Mouse (Mus musculus) olfactory bulb, adult 2 months (tissue): ENCODE data around the gene Ncapd2.

Experiments
- CTCF ChIP-seq: fragments of 200-500 bp; IDR thresholded peaks from 2 replicates; pipeline ENCODE4 v1.5.1; 2012; ENCODE audit warnings: low read depth, mild to moderate bottlenecking, low read length, moderate library complexity; ENCODE audit not compliant: insufficient read depth
- POLR2A ChIP-seq: fragments of 200-500 bp; IDR thresholded peaks from 2 replicates; pipeline ENCODE4 v1.6.1; 2012; ENCODE audit warnings: mild to moderate bottlenecking, low read depth, low read length, moderate library complexity; ENCODE audit not compliant: insufficient read depth

DNA sequence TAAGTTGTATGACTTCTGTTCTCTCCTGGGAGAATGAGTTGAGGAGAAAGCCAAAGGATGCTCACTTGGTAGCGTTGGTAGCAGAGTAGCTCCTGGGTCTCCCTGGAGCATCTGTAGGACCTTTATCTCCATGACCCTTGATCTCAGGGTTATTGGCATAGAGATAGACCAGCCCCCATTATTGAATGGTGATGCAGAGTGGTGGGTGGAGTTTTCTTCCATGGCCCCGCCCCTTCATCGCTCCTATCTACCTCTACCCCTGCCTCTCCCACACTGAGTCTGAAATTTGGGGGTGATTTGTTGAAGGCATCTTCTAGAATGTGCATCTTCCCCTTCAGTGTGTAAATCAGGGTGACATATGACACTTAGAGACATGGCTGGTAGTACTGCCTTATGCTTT is 35.0 kb downstream of the Ncapd2 start:
- TF ChIP-seq POLR2A: no peak
- no peak for TF ChIP-seq CTCF
